Mouse (Mus musculus): ENCODE measurements around the gene Ebf3. TPM values are rescaled to one million over a fixed set of nuclear protein-coding genes. Genes with fewer than 3 reads are reported as not detected.

Gene Ebf3
- polyA plus RNA-seq, 1 experiment from 2014 or later = 2.9 TPM

GRCm38 (mm10) chr7:137211332-137211731 lies 102.9 kb downstream of the Ebf3 start:
- peaks cover 2% of the 10 kb centered on the region; the same call in 1 of the 2 replicates for H3K27me3 ChIP-seq (ENCODE audit: control insufficient read depth, insufficient read depth, low read length)
- DNase-seq (ENCODE audit: low spot score) = no peak
- no peaks in the 10 kb centered on the region for H3K9me3 ChIP-seq (ENCODE audit: control insufficient read depth, low read length)
- no peak for ATAC-seq (replicated peaks; ENCODE audit: low FRiP score)
- no peak overlapping the region for H3K4me2 ChIP-seq (ENCODE audit: low read depth, low read length, severe bottlenecking)
- no peak overlapping the region for H3K4me3 ChIP-seq (ENCODE audit: low read depth, low read length)
- H3K9ac ChIP-seq (ENCODE audit: low read length) = no peak overlapping the region
- WGBS = 81% methylated on average over 4 of the region's 4 CpGs
- H3K36me3 ChIP-seq (ENCODE audit: control insufficient read depth, insufficient read depth, low read length) = no peaks in the 10 kb centered on the region
- H3K27ac ChIP-seq (ENCODE audit: low read depth, low read length) = no peak overlapping the region
- H3K4me1 ChIP-seq (replicated peaks; ENCODE audit: control insufficient read depth, insufficient read depth, low read length) = no peaks in the 10 kb centered on the region; the same call in 1 of the 2 replicates

DNA sequence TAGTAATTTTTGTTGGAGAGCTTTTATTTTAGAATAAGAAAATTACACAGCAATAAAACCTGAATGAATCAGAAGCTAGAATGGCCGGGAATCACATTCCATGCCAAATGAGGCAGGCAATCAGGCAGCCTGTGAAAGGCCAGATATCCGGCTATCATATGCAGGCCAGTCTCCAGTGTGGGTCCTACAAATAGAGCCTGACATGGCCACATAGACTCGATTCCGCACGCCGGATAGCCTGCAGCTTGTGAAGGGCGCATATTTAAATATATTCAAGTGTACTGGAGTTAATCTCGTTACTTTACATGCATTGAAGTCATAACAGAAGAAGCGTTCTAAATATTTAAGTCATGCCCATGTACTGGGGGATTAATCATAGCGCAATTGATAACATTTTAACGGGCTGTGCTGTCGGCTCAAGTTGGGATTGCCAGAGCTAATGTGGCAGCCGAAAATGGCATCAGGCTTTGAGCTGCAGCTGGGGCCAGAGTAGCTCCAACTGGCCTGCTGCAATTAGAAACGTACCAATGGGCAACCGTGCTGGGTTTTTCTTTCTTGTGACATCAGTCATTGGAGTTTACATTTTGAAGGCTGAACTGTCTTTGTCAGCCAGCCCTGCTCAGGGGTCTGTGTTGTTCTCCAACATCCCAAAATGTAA lies 104.4 kb downstream of the Ebf3 start:
- H3K4me2 ChIP-seq (ENCODE audit: low read depth, low read length, severe bottlenecking) = no peak overlapping the region
- no peak overlapping the region for H3K9ac ChIP-seq (ENCODE audit: low read length)
- no peaks in the 10 kb centered on the region; the same call in 1 of the 2 replicates for H3K4me1 ChIP-seq (replicated peaks; ENCODE audit: control insufficient read depth, insufficient read depth, low read length)
- H3K36me3 ChIP-seq (ENCODE audit: control insufficient read depth, insufficient read depth, low read length) = no peaks in the 10 kb centered on the region
- DNase-seq (ENCODE audit: low spot score) (no peak), ATAC-seq (replicated peaks; ENCODE audit: low FRiP score) (no peak)
- 57% methylated on average over 15 of the region's 15 CpGs for WGBS
- H3K27me3 ChIP-seq (ENCODE audit: control insufficient read depth, insufficient read depth, low read length) = peaks cover 2% of the 10 kb centered on the region
- no peaks in the 10 kb centered on the region for H3K9me3 ChIP-seq (ENCODE audit: control insufficient read depth, low read length)
- H3K4me3 ChIP-seq (ENCODE audit: low read depth, low read length) = no peak overlapping the region
- H3K27ac ChIP-seq (ENCODE audit: low read depth, low read length) = no peak overlapping the region

GRCm38 (mm10) chr7:137208556-137208955 lies 105.7 kb downstream of the Ebf3 start:
- DNase-seq (ENCODE audit: low spot score) = no peak
- H3K9me3 ChIP-seq (ENCODE audit: control insufficient read depth, low read length) = no peaks in the 10 kb centered on the region
- H3K4me3 ChIP-seq (ENCODE audit: low read depth, low read length) = no peak overlapping the region
- WGBS = 75% methylated on average over 5 of the region's 5 CpGs
- no peaks in the 10 kb centered on the region; the same call in 1 of the 2 replicates for H3K4me1 ChIP-seq (replicated peaks; ENCODE audit: control insufficient read depth, insufficient read depth, low read length)
- peaks cover 2% of the 10 kb centered on the region for H3K27me3 ChIP-seq (ENCODE audit: control insufficient read depth, insufficient read depth, low read length)
- no peak overlapping the region for H3K9ac ChIP-seq (ENCODE audit: low read length)
- no peak overlapping the region for H3K27ac ChIP-seq (ENCODE audit: low read depth, low read length)
- ATAC-seq (replicated peaks; ENCODE audit: low FRiP score) = no peak
- no peaks in the 10 kb centered on the region for H3K36me3 ChIP-seq (ENCODE audit: control insufficient read depth, insufficient read depth, low read length)
- H3K4me2 ChIP-seq (ENCODE audit: low read depth, low read length, severe bottlenecking) = no peak overlapping the region

GRCm38 (mm10) chr7:137206770-137207285 lies 107.4 kb downstream of the Ebf3 start:
- H3K27ac ChIP-seq (ENCODE audit: low read depth, low read length) = no peak overlapping the region
- H3K36me3 ChIP-seq (ENCODE audit: control insufficient read depth, insufficient read depth, low read length) = no peaks in the 10 kb centered on the region
- H3K9ac ChIP-seq (ENCODE audit: low read length) = no peak overlapping the region
- DNase-seq (ENCODE audit: low spot score) (no peak), ATAC-seq (replicated peaks; ENCODE audit: low FRiP score) (no peak)
- peaks cover 7% of the 10 kb centered on the region for H3K4me1 ChIP-seq (replicated peaks; ENCODE audit: control insufficient read depth, insufficient read depth, low read length)
- H3K9me3 ChIP-seq (ENCODE audit: control insufficient read depth, low read length) = no peaks in the 10 kb centered on the region
- H3K4me3 ChIP-seq (ENCODE audit: low read depth, low read length) = no peak overlapping the region
- no peak overlapping the region for H3K4me2 ChIP-seq (ENCODE audit: low read depth, low read length, severe bottlenecking)
- H3K27me3 ChIP-seq (ENCODE audit: control insufficient read depth, insufficient read depth, low read length) = peaks cover 4% of the 10 kb centered on the region
- 70% methylated on average over 21 of the region's 21 CpGs for WGBS

- peaks cover 11% of the 10 kb centered on the region for H3K27me3 ChIP-seq (ENCODE audit: control insufficient read depth, insufficient read depth, low read length)
- DNase-seq (ENCODE audit: low spot score) (no peak), ATAC-seq (replicated peaks; ENCODE audit: low FRiP score) (no peak)
- H3K27ac ChIP-seq (ENCODE audit: low read depth, low read length) = no peak overlapping the region
- no peak overlapping the region for H3K4me3 ChIP-seq (ENCODE audit: low read depth, low read length)
- 72% methylated on average over 4 of the region's 4 CpGs for WGBS
- H3K9me3 ChIP-seq (ENCODE audit: control insufficient read depth, low read length) = no peaks in the 10 kb centered on the region
- H3K36me3 ChIP-seq (ENCODE audit: control insufficient read depth, insufficient read depth, low read length) = no peaks in the 10 kb centered on the region
- peaks cover 9% of the 10 kb centered on the region for H3K4me1 ChIP-seq (replicated peaks; ENCODE audit: control insufficient read depth, insufficient read depth, low read length)
- H3K4me2 ChIP-seq (ENCODE audit: low read depth, low read length, severe bottlenecking) = no peak overlapping the region
- no peak overlapping the region for H3K9ac ChIP-seq (ENCODE audit: low read length)
Measured at GRCm38 (mm10) chr7:137199533-137199932, 114.7 kb downstream of the Ebf3 start.

GRCm38 (mm10) chr7:137198921-137199320 lies 115.3 kb downstream of the Ebf3 start:
- no peaks in the 10 kb centered on the region for H3K36me3 ChIP-seq (ENCODE audit: control insufficient read depth, insufficient read depth, low read length)
- no peak overlapping the region for H3K4me3 ChIP-seq (ENCODE audit: low read depth, low read length)
- WGBS = 96% methylated on average over 15 of the region's 15 CpGs
- no peak for ATAC-seq (replicated peaks; ENCODE audit: low FRiP score)
- H3K4me1 ChIP-seq (replicated peaks; ENCODE audit: control insufficient read depth, insufficient read depth, low read length) = peaks cover 9% of the 10 kb centered on the region
- no peak overlapping the region for H3K27ac ChIP-seq (ENCODE audit: low read depth, low read length)
- no peaks in the 10 kb centered on the region for H3K9me3 ChIP-seq (ENCODE audit: control insufficient read depth, low read length)
- peak; percentile 45 for DNase-seq (ENCODE audit: low spot score)
- H3K4me2 ChIP-seq (ENCODE audit: low read depth, low read length, severe bottlenecking) = no peak overlapping the region
- no peak overlapping the region for H3K9ac ChIP-seq (ENCODE audit: low read length)
- peaks cover 14% of the 10 kb centered on the region for H3K27me3 ChIP-seq (ENCODE audit: control insufficient read depth, insufficient read depth, low read length)

GRCm38 (mm10) chr7:137197118-137198030 lies 116.9 kb downstream of the Ebf3 start:
- H3K36me3 ChIP-seq (ENCODE audit: control insufficient read depth, insufficient read depth, low read length) = no peaks in the 10 kb centered on the region
- ATAC-seq (replicated peaks; ENCODE audit: low FRiP score) (no peak), DNase-seq (ENCODE audit: low spot score) (no peak)
- no peak overlapping the region for H3K9ac ChIP-seq (ENCODE audit: low read length)
- no peak overlapping the region for H3K27ac ChIP-seq (ENCODE audit: low read depth, low read length)
- no peak overlapping the region for H3K4me3 ChIP-seq (ENCODE audit: low read depth, low read length)
- H3K27me3 ChIP-seq (ENCODE audit: control insufficient read depth, insufficient read depth, low read length) = peaks cover 14% of the 10 kb centered on the region
- WGBS = 91% methylated on average over 23 of the region's 23 CpGs
- H3K4me1 ChIP-seq (replicated peaks; ENCODE audit: control insufficient read depth, insufficient read depth, low read length) = peaks cover 10% of the 10 kb centered on the region
- H3K9me3 ChIP-seq (ENCODE audit: control insufficient read depth, low read length) = no peaks in the 10 kb centered on the region
- H3K4me2 ChIP-seq (ENCODE audit: low read depth, low read length, severe bottlenecking) = no peak overlapping the region

DNA sequence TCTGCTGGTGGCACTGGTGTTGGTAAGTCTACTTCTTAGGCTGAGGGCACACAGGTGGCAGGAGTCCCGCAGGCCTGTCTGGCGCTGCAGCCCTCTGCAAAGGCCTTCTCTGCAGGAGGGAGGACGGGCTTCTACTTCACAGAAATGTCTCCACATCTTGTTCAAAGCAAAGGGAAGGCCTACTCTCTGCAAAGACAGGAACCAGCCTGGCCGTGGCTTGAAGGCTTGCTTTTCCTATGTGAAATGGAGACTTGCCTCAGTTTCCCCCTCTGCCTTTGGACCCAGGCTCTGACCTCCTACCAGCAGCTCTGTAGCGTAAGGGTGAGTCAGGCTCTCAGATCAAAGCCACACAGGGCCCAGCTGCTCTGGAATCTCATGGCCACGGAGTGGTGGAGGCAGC lies 117.7 kb downstream of the Ebf3 start:
- no peak overlapping the region for H3K27ac ChIP-seq (ENCODE audit: low read depth, low read length)
- H3K4me1 ChIP-seq (replicated peaks; ENCODE audit: control insufficient read depth, insufficient read depth, low read length) = peaks cover 9% of the 10 kb centered on the region; the same call in 1 of the 2 replicates
- no peaks in the 10 kb centered on the region for H3K9me3 ChIP-seq (ENCODE audit: control insufficient read depth, low read length)
- H3K4me2 ChIP-seq (ENCODE audit: low read depth, low read length, severe bottlenecking) = no peak overlapping the region
- H3K36me3 ChIP-seq (ENCODE audit: control insufficient read depth, insufficient read depth, low read length) = no peaks in the 10 kb centered on the region
- peaks cover 11% of the 10 kb centered on the region for H3K27me3 ChIP-seq (ENCODE audit: control insufficient read depth, insufficient read depth, low read length)
- WGBS = 84% methylated on average over 6 of the region's 6 CpGs
- no peak for DNase-seq (ENCODE audit: low spot score)
- no peak overlapping the region for H3K4me3 ChIP-seq (ENCODE audit: low read depth, low read length)
- no peak overlapping the region for H3K9ac ChIP-seq (ENCODE audit: low read length)
- ATAC-seq (replicated peaks; ENCODE audit: low FRiP score) = no peak
